Mouse (Mus musculus) ES-Bruce4 (cell line): ENCODE data around the gene Mink1. TPM values are rescaled to one million over a fixed set of nuclear protein-coding genes. Genes with fewer than 3 reads are reported as not detected.

Source experiments
- H3K27ac ChIP-seq: 2 replicates; pipeline ENCODE4 v1.5.1; 2012; ENCODE audit warnings: low read length, inconsistent platforms; ENCODE audit not compliant: insufficient read depth
- H3K27me3 ChIP-seq: 2 replicates; pipeline ENCODE4 v1.6.1; 2012; ENCODE audit warnings: mild to moderate bottlenecking, low read length, inconsistent platforms; ENCODE audit not compliant: control insufficient read depth, poor library complexity, insufficient read depth, severe bottlenecking
- H3K36me3 ChIP-seq: 2 replicates; pipeline ENCODE4 v1.6.1; 2012; ENCODE audit warnings: inconsistent platforms, mild to moderate bottlenecking, low read length, moderate library complexity; ENCODE audit not compliant: control insufficient read depth, poor library complexity, insufficient read depth, severe bottlenecking
- H3K4me1 ChIP-seq: one replicate; pipeline ENCODE4 v1.8.1; 2011; ENCODE audit warnings: low read length; ENCODE audit not compliant: control insufficient read depth, insufficient read depth
- H3K4me3 ChIP-seq: 2 replicates; pipeline ENCODE4 v1.5.1; 2011; ENCODE audit warnings: low read depth, mild to moderate bottlenecking, low read length
- H3K9ac ChIP-seq: 2 replicates; pipeline ENCODE4 v1.6.1; 2012; ENCODE audit warnings: low read depth, mild to moderate bottlenecking, inconsistent platforms; ENCODE audit not compliant: poor library complexity, severe bottlenecking
- H3K9me3 ChIP-seq: replicated peaks from 2 replicates; pipeline ENCODE4 v1.6.1; 2012; ENCODE audit warnings: mild to moderate bottlenecking, low read length, inconsistent platforms; ENCODE audit not compliant: control insufficient read depth, poor library complexity, insufficient read depth, severe bottlenecking
- CTCF ChIP-seq: IDR thresholded peaks from one replicate; pipeline ENCODE4 v1.8.1; 2011; ENCODE audit warnings: low read depth, low read length
- EP300 ChIP-seq: IDR thresholded peaks from 2 replicates; pipeline ENCODE4 v1.6.1; 2011; ENCODE audit warnings: low read depth, low read length; ENCODE audit not compliant: insufficient read depth
- POLR2A ChIP-seq: IDR thresholded peaks from one replicate; pipeline ENCODE4 v1.8.1; 2011; ENCODE audit warnings: low read length; ENCODE audit not compliant: insufficient read depth
- polyA plus RNA-seq: library from polyadenylated mRNA; stranded (reverse); fragments of >200 nt; gene quantifications from 2 replicates; pipeline ENCODE4 v1.2.4, GENCODE M21; 2011; ENCODE audit warnings: low read depth; ENCODE audit not compliant: missing spikeins, insufficient read depth, insufficient read length

Mink1 gene
- polyA plus RNA-seq, 1 experiment, result 31.8 TPM

DNA sequence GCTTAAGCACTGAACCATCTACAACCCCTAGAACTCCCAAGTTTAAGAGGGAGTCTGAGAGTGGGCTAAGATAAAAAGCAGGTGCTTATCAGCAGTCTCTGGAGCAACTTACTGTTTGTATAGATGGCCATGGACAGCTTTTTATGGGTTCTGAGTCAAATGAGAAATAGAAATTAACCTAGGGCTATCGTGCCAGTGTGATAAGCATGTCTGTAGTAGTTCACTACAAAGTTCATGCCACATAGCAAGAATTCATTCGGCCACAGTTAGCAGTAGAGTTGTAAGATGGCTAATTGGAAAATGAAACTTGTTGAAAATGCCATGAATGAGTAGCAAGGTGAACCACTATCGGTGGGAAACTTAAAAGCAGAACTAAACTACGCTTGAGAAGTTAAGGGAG lies 85.8 kb downstream of the Mink1 start:
- no peaks in the 10 kb centered on the region for H3K27me3 ChIP-seq
- H3K27ac ChIP-seq, result no peak overlapping the region
- H3K4me1 ChIP-seq, result peaks cover 2% of the 10 kb centered on the region
- peaks cover 54% of the 10 kb centered on the region for H3K36me3 ChIP-seq
- H3K9me3 ChIP-seq, result no peaks in the 10 kb centered on the region
- TF ChIP-seq POLR2A (no peak), EP300 (no peak), CTCF (no peak)
- H3K9ac ChIP-seq, result peak overlapping the region; percentile 88; the same call in 1 of the 2 replicates
- no peak overlapping the region for H3K4me3 ChIP-seq

- Histone ChIP-seq H3K27me3 (no peaks in the 10 kb centered on the region), H3K9me3 (no peaks in the 10 kb centered on the region), H3K27ac (no peak overlapping the region), H3K4me3 (no peak overlapping the region), H3K9ac (no peak overlapping the region), H3K4me1 (peaks cover 2% of the 10 kb centered on the region), H3K36me3 (peaks cover 54% of the 10 kb centered on the region)
- TF ChIP-seq POLR2A, result no peak
- no peak for TF ChIP-seq CTCF
- TF ChIP-seq EP300, result no peak
These were observed 86.6 kb downstream of the Mink1 start for GRCm38 (mm10) chr11:70649185-70649734.

GRCm38 (mm10) chr11:70650322-70651175 lies 87.9 kb downstream of the Mink1 start:
- H3K4me3 ChIP-seq, result no peak overlapping the region
- H3K9ac ChIP-seq, result no peak overlapping the region
- H3K36me3 ChIP-seq, result peaks cover 45% of the 10 kb centered on the region
- H3K9me3 ChIP-seq, result no peaks in the 10 kb centered on the region
- H3K27me3 ChIP-seq, result no peaks in the 10 kb centered on the region
- H3K27ac ChIP-seq, result peak overlapping the region; percentile 55
- H3K4me1 ChIP-seq, result peaks cover 2% of the 10 kb centered on the region
- TF ChIP-seq POLR2A, result no peak
- TF ChIP-seq EP300, result no peak
- no peak for TF ChIP-seq CTCF

DNA sequence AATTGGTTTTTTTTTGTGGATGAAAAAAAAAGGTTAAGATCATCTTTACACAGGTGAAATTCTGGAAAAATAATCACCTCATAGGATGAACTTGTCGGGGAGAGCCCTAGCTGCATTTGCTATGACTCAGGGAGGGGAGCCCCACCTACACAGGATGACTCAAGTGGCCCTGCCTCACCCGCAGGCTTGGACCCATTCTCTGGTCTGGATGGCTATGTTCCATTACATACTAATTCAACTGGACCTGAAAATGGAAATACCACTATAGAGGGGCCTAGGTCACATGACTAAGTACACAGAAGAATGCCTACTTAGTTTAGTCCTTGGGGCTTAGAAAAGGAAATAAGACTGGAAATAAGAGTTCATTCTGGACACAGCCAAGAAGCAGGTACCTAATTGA lies 88.7 kb downstream of the Mink1 start:
- Histone ChIP-seq H3K36me3 (peaks cover 45% of the 10 kb centered on the region), H3K27me3 (no peaks in the 10 kb centered on the region), H3K9me3 (no peaks in the 10 kb centered on the region), H3K9ac (no peak overlapping the region), H3K4me3 (no peak overlapping the region), H3K4me1 (no peaks in the 10 kb centered on the region), H3K27ac (no peak overlapping the region)
- no peak for TF ChIP-seq POLR2A
- TF ChIP-seq EP300, result no peak
- no peak for TF ChIP-seq CTCF

GRCm38 (mm10) chr11:70652029-70652883 lies 89.6 kb downstream of the Mink1 start:
- Histone ChIP-seq H3K27me3 (no peaks in the 10 kb centered on the region), H3K36me3 (peaks cover 45% of the 10 kb centered on the region), H3K4me1 (no peaks in the 10 kb centered on the region), H3K9me3 (no peaks in the 10 kb centered on the region), H3K4me3 (peak overlapping the region; percentile 100), H3K27ac (peak overlapping the region; percentile 74), H3K9ac (peak overlapping the region; percentile 100)
- TF ChIP-seq EP300 (no peak), POLR2A (no peak), CTCF (no peak)
